Mouse (Mus musculus) gastrocnemius, adult 2 months (tissue): ENCODE measurements at regions not wholly inside any gene's neighbourhood (a gene's known extent, or its start where the extent isn't known, plus 50 kb on each side); places are given as distances from the start of the nearest gene placed in this dataset.
A peak's percentile ranks its signal among the peaks of the same experiment; 100 is the strongest.

ENCODE experiments used
- DNase-seq: peaks from one replicate; pipeline ENCODE4 v3.0.0; 2022
- H3K27ac ChIP-seq: fragments of 200-600 bp; 2 replicates; pipeline ENCODE4 v1.8.1; 2022; ENCODE audit warnings: mild to moderate bottlenecking
- H3K4me3 ChIP-seq: fragments of 200-600 bp; 2 replicates; pipeline ENCODE4 v1.8.1; 2022; ENCODE audit warnings: mild to moderate bottlenecking, moderate library complexity
- CTCF ChIP-seq: fragments of 200-600 bp; IDR thresholded peaks from 2 replicates; pipeline ENCODE4 v1.8.1; 2022; ENCODE audit warnings: antibody characterized with exemption, mild to moderate bottlenecking, moderate library complexity
- intact Hi-C: fragments of 180-260 bp; cut with DNase I; formaldehyde crosslinking; loops from one replicate; pipeline ENCODE4 v1.15.1; 2025

DNA sequence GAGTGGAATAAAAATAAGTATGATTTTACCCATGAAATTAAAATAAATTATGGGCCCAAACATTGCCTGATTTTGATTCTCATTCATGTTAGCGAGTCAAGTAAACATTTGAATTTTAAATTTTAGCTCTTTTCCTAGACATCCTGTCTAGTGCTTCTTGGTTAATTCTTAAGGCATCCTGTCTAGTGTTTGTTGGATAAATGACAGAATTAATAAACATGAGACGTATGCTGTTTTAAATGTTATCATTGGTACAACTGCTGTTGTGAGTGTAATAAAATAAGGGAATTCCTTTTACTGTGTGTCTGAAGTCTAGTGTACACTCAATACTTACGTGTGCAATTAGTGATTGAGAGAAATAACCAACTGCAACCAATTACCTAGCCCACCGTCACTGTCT is 149.0 kb upstream of the Trpm3 start:
- no peak for TF ChIP-seq CTCF
- DNase-seq: no peak
- no peak overlapping the region for H3K27ac ChIP-seq
- intact Hi-C loops: no loop called here
- no peak overlapping the region for H3K4me3 ChIP-seq

DNA sequence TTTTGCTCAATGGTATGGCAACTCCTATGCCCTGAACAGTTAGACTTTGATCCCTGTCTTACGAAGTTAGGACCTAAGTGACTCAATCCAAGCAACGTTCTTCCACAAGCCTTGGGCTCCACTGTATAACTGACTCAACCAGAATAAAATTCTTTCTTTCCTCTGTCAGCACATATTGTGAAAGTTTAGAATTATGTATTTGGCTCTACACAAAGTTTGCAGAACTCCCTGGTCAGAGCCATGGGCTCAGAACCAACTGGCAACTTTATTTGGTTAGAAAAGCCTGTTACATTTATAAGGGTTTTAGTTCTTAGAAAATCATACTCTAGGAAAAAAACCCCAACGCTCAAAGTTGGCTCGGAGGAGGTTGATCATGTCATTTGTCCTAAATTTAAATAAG is 147.9 kb upstream of the Trpm3 start:
- no peak for TF ChIP-seq CTCF
- intact Hi-C loops: no loop called here

GRCm38 (mm10) chr19:21991413-21991812 is 147.4 kb upstream of the Trpm3 start:
- intact Hi-C loops: no loop called here
- no peak for TF ChIP-seq CTCF
- no peak overlapping the region for H3K4me3 ChIP-seq
- no peak for DNase-seq
- H3K27ac ChIP-seq: no peak overlapping the region

More for the DNA sequence above, 147.9 kb upstream of the Trpm3 start:
- H3K4me3 ChIP-seq: no peak overlapping the region
- no peak overlapping the region for H3K27ac ChIP-seq
- DNase-seq: peak; percentile 40

- DNase-seq: no peak
- intact Hi-C loops: no loop called here
- H3K4me3 ChIP-seq: no peak overlapping the region
- TF ChIP-seq CTCF: no peak
- H3K27ac ChIP-seq: no peak overlapping the region
Observed at GRCm38 (mm10) chr19:21999621-22000020, 139.2 kb upstream of the Trpm3 start.

GRCm38 (mm10) chr19:22008053-22008935 is 130.6 kb upstream of the Trpm3 start:
- Histone ChIP-seq H3K4me3 (no peak overlapping the region), H3K27ac (no peak overlapping the region)
- TF ChIP-seq CTCF: no peak
- intact Hi-C loops: no loop called here
- no peak for DNase-seq

DNA sequence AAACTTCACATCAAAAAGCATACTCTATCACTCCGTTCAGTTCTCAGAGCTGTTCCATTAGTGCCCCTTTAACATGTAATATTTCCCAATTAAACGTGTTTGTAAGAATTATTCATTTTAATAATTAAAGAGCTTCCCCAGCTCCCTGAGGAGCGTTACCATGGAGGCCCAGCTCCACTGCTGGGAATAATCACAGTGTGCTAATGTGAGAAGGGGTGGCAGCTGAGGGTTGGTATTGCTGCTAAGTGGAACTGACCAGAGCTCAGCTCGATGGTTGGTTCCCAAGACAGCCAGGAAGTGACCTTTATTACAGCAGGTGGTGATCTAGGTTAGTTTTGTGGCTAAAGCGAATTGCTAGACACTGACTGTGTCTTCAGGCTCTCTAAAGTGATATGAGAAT is 128.6 kb upstream of the Trpm3 start:
- Histone ChIP-seq H3K4me3 (no peak overlapping the region), H3K27ac (no peak overlapping the region)
- intact Hi-C loops: no loop called here
- no peak for DNase-seq
- TF ChIP-seq CTCF: no peak

- DNase-seq: no peak
- Histone ChIP-seq H3K4me3 (no peak overlapping the region), H3K27ac (no peak overlapping the region)
- intact Hi-C loops: no loop called here
- TF ChIP-seq CTCF: no peak
Observed at GRCm38 (mm10) chr19:22015854-22016610, 122.8 kb upstream of the Trpm3 start.

GRCm38 (mm10) chr19:22017425-22017824 is 121.4 kb upstream of the Trpm3 start:
- no peak overlapping the region for H3K4me3 ChIP-seq
- no peak for TF ChIP-seq CTCF
- no peak for DNase-seq
- no peak overlapping the region for H3K27ac ChIP-seq
- intact Hi-C loops: no loop called here

GRCm38 (mm10) chr19:22027577-22027976 is 111.3 kb upstream of the Trpm3 start:
- H3K27ac ChIP-seq: no peak overlapping the region
- H3K4me3 ChIP-seq: no peak overlapping the region
- intact Hi-C loops: no loop called here
- no peak for TF ChIP-seq CTCF
- DNase-seq: no peak

DNA sequence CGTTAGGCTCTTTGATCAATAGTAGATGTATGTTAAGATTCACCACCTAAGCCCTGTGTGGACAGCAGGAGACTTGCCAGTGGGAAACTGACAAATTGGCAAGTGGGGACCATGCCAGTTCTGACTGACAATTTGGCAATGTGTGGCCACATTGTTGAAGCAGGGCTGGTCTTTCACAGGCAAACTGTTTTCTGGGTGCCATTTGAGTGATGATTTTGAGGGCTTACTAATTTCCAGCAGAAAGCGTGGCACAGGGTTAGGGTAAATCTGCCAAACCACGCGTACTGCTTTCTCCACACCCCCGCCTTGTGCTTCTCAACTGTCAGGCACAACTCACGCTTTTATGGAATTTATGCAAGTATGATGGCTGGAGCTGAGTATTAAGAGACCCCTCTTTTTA is 91.2 kb upstream of the Trpm3 start:
- no peak for DNase-seq
- Histone ChIP-seq H3K4me3 (no peak overlapping the region), H3K27ac (no peak overlapping the region)
- intact Hi-C loops: no loop called here
- TF ChIP-seq CTCF: no peak

DNA sequence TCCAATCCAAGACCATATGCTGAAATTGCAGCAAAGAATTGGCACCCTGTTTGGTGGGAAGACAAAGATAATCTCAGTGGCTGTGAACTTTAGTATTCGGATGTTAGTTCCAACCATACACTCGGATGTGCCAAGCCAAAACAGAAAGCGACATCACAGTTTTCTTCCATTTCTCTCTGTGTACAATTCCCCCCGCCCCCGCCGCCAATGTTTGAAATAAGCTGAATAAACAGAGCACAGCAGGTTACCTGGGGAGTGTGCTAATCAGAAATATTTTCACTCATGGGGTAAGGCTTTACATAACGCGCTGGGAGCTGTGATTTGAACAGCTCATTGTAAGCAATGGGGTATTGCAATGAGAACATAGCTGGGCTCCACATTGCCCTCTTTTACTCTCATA is 72.5 kb upstream of the Trpm3 start:
- no peak for TF ChIP-seq CTCF
- H3K27ac ChIP-seq: no peak overlapping the region
- no peak for DNase-seq
- intact Hi-C loops: no loop called here
- no peak overlapping the region for H3K4me3 ChIP-seq

DNA sequence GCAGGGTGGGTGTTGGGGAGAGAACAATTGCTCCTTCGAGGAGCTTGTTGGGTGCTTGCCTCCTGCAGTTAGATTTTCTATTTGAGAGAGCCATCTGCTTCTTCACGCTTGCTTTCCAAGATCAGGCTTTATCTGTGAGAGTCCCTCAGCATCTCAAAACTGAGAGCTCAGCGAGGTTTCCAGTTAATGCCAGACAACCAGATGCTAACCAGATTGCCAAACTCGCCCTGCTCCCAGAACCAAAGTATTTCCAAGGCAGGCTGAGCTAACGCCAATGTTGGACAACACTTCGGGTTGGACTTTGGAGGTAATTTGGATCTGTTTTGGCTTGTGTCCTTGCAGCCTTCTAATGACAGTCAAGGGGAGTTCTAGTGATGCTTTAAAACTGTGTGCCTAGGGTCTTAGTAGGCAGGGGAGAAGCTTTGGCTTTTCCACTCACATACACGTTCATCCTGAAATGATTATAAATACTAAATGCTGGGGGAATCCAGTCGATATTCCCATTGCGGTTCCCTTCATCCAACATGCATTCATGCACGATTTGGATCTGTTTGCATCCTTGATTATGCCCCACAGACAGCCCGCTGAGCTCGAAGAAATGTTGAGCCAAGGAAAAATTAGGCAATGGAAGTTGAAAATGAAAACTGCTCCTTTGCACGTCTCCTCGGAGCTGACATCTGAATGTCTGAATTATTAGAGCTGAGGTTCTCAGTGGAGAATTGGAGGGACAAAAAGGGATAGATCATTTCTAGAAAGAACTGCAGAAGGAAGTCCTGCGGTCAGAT is 68.4 kb upstream of the Trpm3 start:
- intact Hi-C loops: no loop called here
- TF ChIP-seq CTCF: no peak
- Histone ChIP-seq H3K27ac (no peak overlapping the region), H3K4me3 (no peak overlapping the region)
- DNase-seq: no peak

- intact Hi-C loops: no loop called here
- Histone ChIP-seq H3K27ac (no peak overlapping the region), H3K4me3 (no peak overlapping the region)
- TF ChIP-seq CTCF: peak; percentile 28; the same call in 1 of the 2 replicates
- no peak for DNase-seq
Observed at GRCm38 (mm10) chr19:22071701-22072100, 67.1 kb upstream of the Trpm3 start.
